Mouse (Mus musculus) limb, embryonic 13.5 days (tissue): ENCODE measurements around the gene Pip4k2b. TPM values are rescaled to one million over a fixed set of nuclear protein-coding genes. Genes with fewer than 3 reads are reported as not detected.
A peak's percentile ranks its signal among the peaks of the same experiment; 100 is the strongest.
"Not testable (repeated sequence)": the region's sequence is repeated elsewhere in the genome, so short reads cannot be mapped to it uniquely, and the experiment has no call there.

Experiments used
- ATAC-seq: fragments of 200-750 bp; cut with Nextera tagmentation; 2 replicates; pipeline ENCODE4 v1.8.0; 2017; ENCODE audit warnings: low read depth, moderate number of reproducible peaks, moderate TSS enrichment; ENCODE audit not compliant: low FRiP score
- H3K27ac ChIP-seq: fragments of 300-500 bp; sonication (generic); 2 replicates; pipeline ENCODE4 v1.5.1; 2015; ENCODE audit warnings: inconsistent platforms, mild to moderate bottlenecking, moderate library complexity
- H3K27me3 ChIP-seq: fragments of 300-500 bp; sonication (generic); 2 replicates; pipeline ENCODE4 v1.6.1; 2015; ENCODE audit warnings: mild to moderate bottlenecking, inconsistent platforms
- H3K36me3 ChIP-seq: fragments of 300-500 bp; sonication (generic); 2 replicates; pipeline ENCODE4 v1.6.1; 2015; ENCODE audit warnings: inconsistent platforms, mild to moderate bottlenecking, moderate library complexity
- H3K4me1 ChIP-seq: fragments of 300-500 bp; sonication (generic); 2 replicates; pipeline ENCODE4 v1.6.1; 2015; ENCODE audit warnings: inconsistent platforms
- H3K4me2 ChIP-seq: fragments of 300-500 bp; sonication (generic); replicated peaks from 2 replicates; pipeline ENCODE4 v1.6.1; 2015; ENCODE audit warnings: inconsistent platforms, mild to moderate bottlenecking, moderate library complexity
- H3K4me3 ChIP-seq: fragments of 300-500 bp; sonication (generic); 2 replicates; pipeline ENCODE4 v1.5.1; 2015; ENCODE audit warnings: moderate library complexity, mild to moderate bottlenecking, inconsistent platforms
- H3K9ac ChIP-seq: fragments of 300-500 bp; sonication (generic); 2 replicates; pipeline ENCODE4 v1.6.1; 2015; ENCODE audit warnings: mild to moderate bottlenecking, inconsistent platforms
- H3K9me3 ChIP-seq: fragments of 300-500 bp; sonication (generic); 2 replicates; pipeline ENCODE4 v1.6.1; 2016; ENCODE audit warnings: inconsistent platforms
- WGBS: fragments of 180-500 bp; shearing (Covaris S2); methylation state at CpG from one replicate; pipeline ENCODE4 v1.1.7; 2015; 5-methylcytosine and 5-hydroxymethylcytosine counted together
- polyA plus RNA-seq: library from polyadenylated mRNA; unstranded; fragments of >200 nt; fragmentation: Nextera tagmentation; extraction: Ambion mirVana; gene quantifications from 2 replicates; pipeline ENCODE4 v1.2.1, GENCODE M21; 2015

Gene Pip4k2b
- 2.8 and 3.3 TPM in 2 replicates for polyA plus RNA-seq

- peak within 1 kb of the TSS; percentile 86 for H3K9ac ChIP-seq
- peaks cover under 1% of the 10 kb centered on the region; the same call in 1 of the 2 replicates for H3K9me3 ChIP-seq
- ATAC-seq, result peak; percentile 57
- peak within 1 kb of the TSS; percentile 81 for H3K4me3 ChIP-seq
- H3K36me3 ChIP-seq, result peaks cover 35% of the 10 kb centered on the region
- no peaks in the 10 kb centered on the region for H3K27me3 ChIP-seq
- peak within 1 kb of the TSS; percentile 92 for H3K27ac ChIP-seq
- peaks cover 18% of the 10 kb centered on the region for H3K4me1 ChIP-seq
- peak within 1 kb of the TSS; percentile 88 for H3K4me2 ChIP-seq
- under 1% methylated on average over 56 of the region's 63 CpGs for WGBS
Observed at GRCm38 (mm10) chr11:97744063-97744717, at the start of gene Pip4k2b. TSS of gene Pip4k2b (minus strand) at chr11:97744704.

DNA sequence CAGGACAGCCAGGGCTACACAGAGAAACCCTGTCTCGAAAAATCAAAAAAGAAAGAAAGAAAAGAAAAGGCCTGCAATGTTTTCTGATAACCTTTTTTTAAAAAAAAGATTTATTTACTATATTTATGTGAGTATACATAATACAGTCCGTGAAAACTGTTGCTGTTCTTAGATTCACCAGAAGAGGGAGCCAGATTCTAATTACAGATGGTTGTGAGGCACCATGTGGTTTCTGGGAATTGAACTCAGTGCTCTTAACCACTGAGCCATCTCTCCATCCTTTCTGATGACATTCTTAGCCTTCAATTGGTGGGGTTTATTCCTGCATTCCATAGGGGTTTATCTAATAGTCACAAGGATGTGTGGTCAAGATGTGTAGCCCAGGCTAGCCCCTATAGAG is 48.7 kb upstream of the Pip4k2b start:
- Histone ChIP-seq H3K4me3 (no peak overlapping the region), H3K27me3 (no peaks in the 10 kb centered on the region), H3K27ac (no peak overlapping the region), H3K36me3 (no peaks in the 10 kb centered on the region), H3K4me2 (no peak overlapping the region), H3K9ac (no peak overlapping the region), H3K4me1 (peaks cover 6% of the 10 kb centered on the region), H3K9me3 (no peaks in the 10 kb centered on the region)
- ATAC-seq, result no peak
- WGBS, result 10% methylated on average over 2 of the region's 2 CpGs

GRCm38 (mm10) chr11:97790778-97791438 is 46.4 kb upstream of the Pip4k2b start:
- not testable (repeated sequence) for H3K4me3 ChIP-seq, H3K4me1 ChIP-seq, H3K27me3 ChIP-seq, H3K9ac ChIP-seq, H3K36me3 ChIP-seq, H3K27ac ChIP-seq, H3K9me3 ChIP-seq, H3K4me2 ChIP-seq, ATAC-seq
- WGBS, result 73% methylated on average over 2 of the region's 2 CpGs

DNA sequence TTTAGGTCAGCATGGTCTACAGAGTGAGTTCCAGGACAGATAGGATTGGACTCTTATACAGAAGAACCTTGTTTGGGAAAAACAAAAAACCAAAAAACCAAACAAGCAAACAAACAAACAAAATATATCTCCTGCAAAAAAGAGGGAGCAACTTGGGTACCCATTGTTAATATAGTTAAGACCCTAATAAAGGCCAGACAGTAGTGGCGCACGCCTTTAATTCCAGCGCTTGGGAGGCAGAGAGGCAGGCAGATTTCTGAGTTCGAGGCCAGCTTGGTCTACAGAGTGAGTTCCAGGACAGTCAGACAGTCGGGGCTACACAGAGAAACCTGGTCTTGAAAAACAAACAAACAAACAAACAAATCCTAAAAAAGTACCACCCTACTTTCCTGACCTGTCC is 45.2 kb upstream of the Pip4k2b start:
- Histone ChIP-seq H3K36me3 (no peaks in the 10 kb centered on the region), H3K4me2 (no peak overlapping the region), H3K4me3 (no peak overlapping the region), H3K9ac (no peak overlapping the region), H3K27me3 (no peaks in the 10 kb centered on the region), H3K9me3 (no peaks in the 10 kb centered on the region), H3K27ac (no peak overlapping the region), H3K4me1 (no peaks in the 10 kb centered on the region)
- WGBS, result 86% methylated on average over 5 of the region's 5 CpGs
- no peak for ATAC-seq

GRCm38 (mm10) chr11:97787961-97788360 is 43.5 kb upstream of the Pip4k2b start:
- Histone ChIP-seq H3K4me2 (no peak overlapping the region), H3K9ac (no peak overlapping the region), H3K36me3 (no peaks in the 10 kb centered on the region), H3K4me3 (no peak overlapping the region), H3K9me3 (no peaks in the 10 kb centered on the region), H3K4me1 (peaks cover 4% of the 10 kb centered on the region; the same call in 1 of the 2 replicates), H3K27ac (no peak overlapping the region), H3K27me3 (no peaks in the 10 kb centered on the region)
- ATAC-seq, result no peak
- 80% methylated on average over 3 of the region's 3 CpGs for WGBS

GRCm38 (mm10) chr11:97782564-97782895 is 38.0 kb upstream of the Pip4k2b start:
- H3K9me3 ChIP-seq, result no peaks in the 10 kb centered on the region
- H3K4me3 ChIP-seq, result peak overlapping the region; percentile 96
- WGBS, result under 1% methylated on average over 10 of the region's 10 CpGs
- H3K9ac ChIP-seq, result peak overlapping the region; percentile 68
- peak; percentile 48; the same call in 1 of the 2 replicates for ATAC-seq
- H3K27ac ChIP-seq, result peak overlapping the region; percentile 10; the same call in 1 of the 2 replicates
- peaks cover 22% of the 10 kb centered on the region for H3K4me1 ChIP-seq
- no peaks in the 10 kb centered on the region for H3K27me3 ChIP-seq
- peak overlapping the region; percentile 71 for H3K4me2 ChIP-seq
- peaks cover 36% of the 10 kb centered on the region for H3K36me3 ChIP-seq

GRCm38 (mm10) chr11:97781832-97782563 is 37.5 kb upstream of the Pip4k2b start, which contains the start of gene Rpl23:
TSS of gene Rpl23 (minus strand) at chr11:97782437.
- no peaks in the 10 kb centered on the region for H3K9me3 ChIP-seq
- peak within 1 kb of the TSS; percentile 92 for H3K27ac ChIP-seq
- peaks cover 42% of the 10 kb centered on the region for H3K36me3 ChIP-seq
- peak within 1 kb of the TSS; percentile 80 for H3K4me2 ChIP-seq
- no peaks in the 10 kb centered on the region for H3K27me3 ChIP-seq
- WGBS, result under 1% methylated on average over 67 of the region's 67 CpGs
- H3K9ac ChIP-seq, result peak within 1 kb of the TSS; percentile 100
- ATAC-seq, result peak; percentile 95
- H3K4me3 ChIP-seq, result peak within 1 kb of the TSS; percentile 96
- peaks cover 22% of the 10 kb centered on the region for H3K4me1 ChIP-seq

DNA sequence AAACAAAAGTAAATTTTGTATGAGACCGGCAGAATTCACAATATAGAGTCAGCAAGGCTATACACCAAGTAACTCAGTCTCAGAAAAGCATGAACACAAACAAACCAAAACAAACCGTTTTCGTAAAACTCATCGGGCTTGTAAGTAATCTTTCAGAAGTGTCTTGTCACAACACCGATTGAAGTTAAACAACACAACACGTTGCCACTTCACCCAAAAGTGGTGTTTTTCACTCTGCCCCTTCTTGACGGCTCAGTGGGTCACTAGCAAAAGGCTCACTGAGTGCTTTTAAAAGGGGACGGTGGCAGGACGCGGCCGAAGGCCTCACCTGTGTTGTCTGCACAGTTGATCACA is 37.0 kb upstream of the Pip4k2b start:
- Histone ChIP-seq H3K27ac (peak overlapping the region; percentile 92), H3K36me3 (peaks cover 47% of the 10 kb centered on the region), H3K4me3 (peak overlapping the region; percentile 96), H3K4me1 (peaks cover 22% of the 10 kb centered on the region), H3K27me3 (no peaks in the 10 kb centered on the region), H3K9me3 (no peaks in the 10 kb centered on the region), H3K4me2 (peak overlapping the region; percentile 80), H3K9ac (peak overlapping the region; percentile 100)
- 1% methylated on average over 11 of the region's 11 CpGs for WGBS
- ATAC-seq, result no peak

- Histone ChIP-seq H3K9ac (peak overlapping the region; percentile 100), H3K27me3 (no peaks in the 10 kb centered on the region), H3K4me1 (peaks cover 22% of the 10 kb centered on the region), H3K27ac (no peak overlapping the region), H3K4me3 (peak overlapping the region; percentile 96), H3K36me3 (peaks cover 60% of the 10 kb centered on the region), H3K4me2 (peak overlapping the region; percentile 80), H3K9me3 (no peaks in the 10 kb centered on the region)
- no peak for ATAC-seq
- 81% methylated on average over 2 of the region's 2 CpGs for WGBS
Observed at GRCm38 (mm10) chr11:97779968-97780701, 35.6 kb upstream of the Pip4k2b start.

- H3K4me3 ChIP-seq, result no peak overlapping the region
- whole genome bisulfite sequencing, result 93% methylated on average over 1 of the region's 1 CpGs
- peaks cover 22% of the 10 kb centered on the region for H3K4me1 ChIP-seq
- no peak overlapping the region for H3K4me2 ChIP-seq
- no peaks in the 10 kb centered on the region for H3K27me3 ChIP-seq
- ATAC-seq, result no peak
- no peak overlapping the region for H3K27ac ChIP-seq
- peaks cover 60% of the 10 kb centered on the region for H3K36me3 ChIP-seq
- no peak overlapping the region for H3K9ac ChIP-seq
- H3K9me3 ChIP-seq, result no peaks in the 10 kb centered on the region
Observed at GRCm38 (mm10) chr11:97778918-97779317, 34.4 kb upstream of the Pip4k2b start.

DNA sequence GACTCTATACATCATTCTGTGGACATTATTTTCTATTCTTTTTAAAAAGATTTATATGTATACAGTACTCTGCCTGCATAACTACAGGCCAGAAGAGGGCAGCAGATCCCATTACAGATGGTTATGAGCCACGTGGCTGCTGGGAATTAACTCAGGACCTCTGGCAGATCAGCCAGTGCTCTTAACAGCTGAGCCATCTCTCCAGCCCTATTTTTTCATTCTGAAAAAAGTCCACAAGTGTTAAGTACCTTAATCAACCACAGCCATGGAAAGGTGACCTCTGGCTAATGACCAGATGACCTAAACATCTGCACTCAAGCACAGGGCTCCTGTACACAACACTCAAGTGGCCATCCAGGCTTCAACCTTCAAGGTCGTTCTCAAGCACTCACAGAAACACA is 32.6 kb upstream of the Pip4k2b start:
- H3K36me3 ChIP-seq, result peaks cover 60% of the 10 kb centered on the region
- no peak overlapping the region for H3K27ac ChIP-seq
- H3K9ac ChIP-seq, result no peak overlapping the region
- H3K4me1 ChIP-seq, result peaks cover 15% of the 10 kb centered on the region
- H3K9me3 ChIP-seq, result no peaks in the 10 kb centered on the region
- 41% methylated on average over 2 of the region's 2 CpGs for WGBS
- ATAC-seq, result peak; percentile 48
- no peaks in the 10 kb centered on the region for H3K27me3 ChIP-seq
- H3K4me2 ChIP-seq, result no peak overlapping the region
- no peak overlapping the region for H3K4me3 ChIP-seq
